Mouse (Mus musculus) heart, postnatal 0 days (tissue): ENCODE measurements at regions not wholly inside any gene's neighbourhood (a gene's known extent, or its start where the extent isn't known, plus 50 kb on each side); places are given as distances from the start of the nearest gene placed in this dataset.

Source experiments
- ATAC-seq: fragments of 200-750 bp; cut with Nextera tagmentation; 2 replicates; pipeline ENCODE4 v1.8.0; 2017; ENCODE audit warnings: low read depth, moderate number of reproducible peaks, moderate library complexity; ENCODE audit not compliant: insufficient read depth
- DNase-seq: peaks from one replicate; pipeline ENCODE4 v3.0.0-alpha.2; 2016; ENCODE audit warnings: low spot score
- H3K27ac ChIP-seq: fragments of 300-500 bp; sonication (generic); 2 replicates; pipeline ENCODE4 v1.5.1; 2014; ENCODE audit warnings: low read depth, mild to moderate bottlenecking
- H3K27me3 ChIP-seq: fragments of 300-500 bp; sonication (generic); 2 replicates; pipeline ENCODE4 v1.6.1; 2014; ENCODE audit warnings: low read length, mixed read lengths; ENCODE audit not compliant: control insufficient read depth, insufficient read depth
- H3K36me3 ChIP-seq: fragments of 300-500 bp; sonication (generic); replicated peaks from 2 replicates; pipeline ENCODE4 v1.6.1; 2014; ENCODE audit warnings: low read length, mixed read lengths; ENCODE audit not compliant: control insufficient read depth, insufficient read depth
- H3K4me1 ChIP-seq: fragments of 300-500 bp; sonication (generic); 2 replicates; pipeline ENCODE4 v1.6.1; 2014; ENCODE audit warnings: antibody characterized with exemption; ENCODE audit not compliant: control insufficient read depth, insufficient read depth
- H3K4me2 ChIP-seq: fragments of 300-500 bp; sonication (generic); 2 replicates; pipeline ENCODE4 v1.6.1; 2014; ENCODE audit warnings: low read depth, mild to moderate bottlenecking, low read length, moderate library complexity
- H3K4me3 ChIP-seq: fragments of 300-500 bp; sonication (generic); 2 replicates; pipeline ENCODE4 v1.5.1; 2014; ENCODE audit warnings: low read depth, low read length
- H3K9ac ChIP-seq: fragments of 300-500 bp; sonication (generic); replicated peaks from 2 replicates; pipeline ENCODE4 v1.6.1; 2014; ENCODE audit warnings: low read depth, low read length, mixed read lengths
- H3K9me3 ChIP-seq: fragments of 300-500 bp; sonication (generic); replicated peaks from 2 replicates; pipeline ENCODE4 v1.6.1; 2016; ENCODE audit warnings: low read length; ENCODE audit not compliant: control insufficient read depth
- CTCF ChIP-seq: IDR thresholded peaks from 2 replicates; pipeline ENCODE4 v1.5.1; 2016; ENCODE audit warnings: antibody characterized with exemption, control low read depth, low read depth
- EP300 ChIP-seq: IDR thresholded peaks from 2 replicates; pipeline ENCODE4 v1.6.1; 2016; ENCODE audit warnings: antibody characterized with exemption, low read depth
- WGBS: fragments of 180-500 bp; shearing (Covaris S2); extraction: QIAGEN DNeasy Blood & Tissue Kit; methylation state at CpG from one replicate; pipeline ENCODE4 v1.1.7; 2014; 5-methylcytosine and 5-hydroxymethylcytosine counted together

DNA sequence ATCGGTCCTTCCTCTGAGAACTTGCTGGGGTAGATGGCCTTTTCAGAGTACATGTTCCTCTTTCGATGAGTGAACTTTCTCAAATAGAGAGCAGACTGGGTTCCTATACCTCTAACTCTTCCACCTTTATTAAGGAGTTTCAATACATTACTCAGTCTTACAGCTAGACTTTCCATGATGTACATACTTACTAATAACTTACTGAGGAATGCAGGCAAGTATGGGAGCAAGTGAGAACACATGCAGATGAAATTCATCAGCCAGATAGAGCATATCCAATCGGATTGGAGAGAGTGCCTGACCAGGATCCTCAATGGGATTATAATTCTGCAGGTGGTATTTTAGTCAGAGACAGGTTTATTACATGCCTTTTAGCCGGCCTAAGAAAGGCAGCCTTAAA, 292.2 kb upstream of the Large1 start:
- ATAC-seq: no peak
- TF ChIP-seq EP300 (no peak), CTCF (no peak)
- Histone ChIP-seq H3K9me3 (0 out of 2 replicates have a peak, but pooled peaks cover 4% of the 10 kb centered on the region), H3K9ac (no peak overlapping the region), H3K4me1 (no peaks in the 10 kb centered on the region), H3K27ac (no peak overlapping the region), H3K36me3 (no peaks in the 10 kb centered on the region), H3K4me2 (no peak overlapping the region), H3K27me3 (no peaks in the 10 kb centered on the region), H3K4me3 (no peak overlapping the region)
- WGBS: 69% methylated on average over 4 of the region's 4 CpGs
- no peak for DNase-seq

DNA sequence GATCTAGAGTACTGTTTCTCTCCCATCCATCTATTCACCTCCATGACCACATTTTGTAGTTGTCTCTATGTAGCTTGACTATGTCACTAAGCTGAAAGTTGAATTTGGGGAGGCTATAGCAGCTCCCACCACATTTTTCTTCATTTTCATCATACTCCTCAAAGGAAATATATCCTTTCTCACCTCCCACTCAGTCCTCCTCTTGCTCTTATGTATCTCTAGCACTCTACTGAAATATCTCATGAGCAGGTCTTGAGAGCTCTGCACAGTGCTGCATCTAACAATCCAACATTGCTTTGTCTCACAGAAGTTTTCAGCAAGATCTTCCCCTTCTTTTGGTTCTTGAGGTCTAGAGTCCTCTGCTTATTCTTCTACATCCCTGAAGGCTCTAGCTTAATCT, 273.5 kb upstream of the Large1 start:
- no peak overlapping the region for H3K4me2 ChIP-seq
- no peak overlapping the region for H3K4me3 ChIP-seq
- no peaks in the 10 kb centered on the region for H3K27me3 ChIP-seq
- H3K9ac ChIP-seq: no peak overlapping the region
- DNase-seq: no peak
- H3K9me3 ChIP-seq: no peaks in the 10 kb centered on the region
- no peaks in the 10 kb centered on the region for H3K4me1 ChIP-seq
- ATAC-seq: no peak
- no peaks in the 10 kb centered on the region for H3K36me3 ChIP-seq
- H3K27ac ChIP-seq: no peak overlapping the region
- TF ChIP-seq CTCF (no peak), EP300 (no peak)

DNA sequence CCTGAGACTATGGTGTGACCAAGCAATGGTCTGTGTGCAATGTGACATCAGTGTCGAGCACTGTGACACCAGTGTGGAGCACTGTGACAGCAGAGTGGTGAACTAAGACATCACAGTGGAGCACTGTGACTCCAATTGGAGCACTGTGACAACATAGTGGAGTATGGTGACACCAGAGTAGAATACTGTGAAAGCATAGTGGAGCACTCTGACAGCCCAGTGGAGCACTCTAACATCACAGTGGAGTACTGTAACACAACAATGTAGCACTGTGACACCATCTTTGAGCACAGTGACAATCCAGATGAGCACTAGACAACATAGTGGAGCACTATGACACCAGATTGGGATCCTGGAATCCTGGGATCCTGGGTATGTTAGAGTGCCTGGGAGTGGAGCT, 265.6 kb upstream of the Large1 start:
- 70% methylated on average over 1 of the region's 1 CpGs for WGBS
- TF ChIP-seq CTCF: no peak
- TF ChIP-seq EP300: no peak
- Histone ChIP-seq H3K9me3 (no peaks in the 10 kb centered on the region), H3K4me2 (no peak overlapping the region), H3K9ac (no peak overlapping the region), H3K4me1 (no peaks in the 10 kb centered on the region), H3K27me3 (no peaks in the 10 kb centered on the region), H3K4me3 (no peak overlapping the region), H3K27ac (no peak overlapping the region), H3K36me3 (no peaks in the 10 kb centered on the region)
- peak; percentile 70 for ATAC-seq
- no peak for DNase-seq

DNA sequence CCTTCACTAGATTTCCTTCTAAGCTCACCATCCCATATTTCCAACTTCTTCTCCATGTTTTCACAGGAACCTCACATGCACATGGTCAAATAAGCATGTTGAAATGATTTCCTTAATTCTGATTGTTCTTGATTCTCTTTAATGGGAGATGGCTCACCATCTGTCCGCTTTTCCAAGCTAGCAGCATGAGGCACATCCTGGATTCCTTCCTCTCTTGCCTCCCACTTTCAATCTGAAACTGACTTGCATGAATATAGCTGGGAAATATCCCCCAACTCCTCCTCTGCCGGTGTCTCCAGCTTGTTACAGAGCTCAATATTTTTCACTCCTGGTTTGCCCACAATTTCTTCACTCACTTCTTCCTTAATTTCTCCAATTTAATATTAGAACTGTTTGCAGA, 261.3 kb upstream of the Large1 start:
- H3K4me2 ChIP-seq: no peak overlapping the region
- WGBS: 57% methylated on average over 2 of the region's 2 CpGs
- no peaks in the 10 kb centered on the region for H3K27me3 ChIP-seq
- H3K9me3 ChIP-seq: no peaks in the 10 kb centered on the region
- ATAC-seq (no peak), DNase-seq (no peak)
- no peak overlapping the region for H3K27ac ChIP-seq
- no peaks in the 10 kb centered on the region for H3K36me3 ChIP-seq
- no peak overlapping the region for H3K4me3 ChIP-seq
- H3K9ac ChIP-seq: no peak overlapping the region
- no peak for TF ChIP-seq CTCF
- H3K4me1 ChIP-seq: no peaks in the 10 kb centered on the region

DNA sequence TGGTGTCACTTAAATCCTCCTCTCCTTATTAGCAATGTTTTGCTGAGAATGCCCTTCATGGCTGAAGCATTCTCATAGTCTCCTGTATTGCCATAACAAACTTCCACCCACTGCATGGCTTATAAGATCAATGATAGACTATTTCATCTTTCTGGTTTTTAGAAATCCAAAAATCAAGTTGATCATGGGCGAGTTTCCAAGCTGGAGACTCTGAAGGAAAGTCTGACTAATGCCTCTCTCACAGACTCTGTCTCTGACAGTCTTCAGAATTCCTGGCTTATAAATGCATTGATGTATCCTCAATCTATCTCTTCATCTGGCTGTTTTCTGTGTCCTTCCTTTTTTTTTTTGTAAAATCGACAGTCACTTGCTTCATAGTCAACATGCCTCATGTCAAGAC, 260.8 kb upstream of the Large1 start:
- no peak for TF ChIP-seq EP300
- no peak for TF ChIP-seq CTCF
- 46% methylated on average over 2 of the region's 2 CpGs for WGBS
- Histone ChIP-seq H3K4me1 (no peaks in the 10 kb centered on the region), H3K4me2 (no peak overlapping the region), H3K9ac (no peak overlapping the region), H3K27ac (no peak overlapping the region), H3K27me3 (no peaks in the 10 kb centered on the region), H3K9me3 (no peaks in the 10 kb centered on the region), H3K4me3 (no peak overlapping the region), H3K36me3 (no peaks in the 10 kb centered on the region)
- no peak for DNase-seq
- no peak for ATAC-seq

DNA sequence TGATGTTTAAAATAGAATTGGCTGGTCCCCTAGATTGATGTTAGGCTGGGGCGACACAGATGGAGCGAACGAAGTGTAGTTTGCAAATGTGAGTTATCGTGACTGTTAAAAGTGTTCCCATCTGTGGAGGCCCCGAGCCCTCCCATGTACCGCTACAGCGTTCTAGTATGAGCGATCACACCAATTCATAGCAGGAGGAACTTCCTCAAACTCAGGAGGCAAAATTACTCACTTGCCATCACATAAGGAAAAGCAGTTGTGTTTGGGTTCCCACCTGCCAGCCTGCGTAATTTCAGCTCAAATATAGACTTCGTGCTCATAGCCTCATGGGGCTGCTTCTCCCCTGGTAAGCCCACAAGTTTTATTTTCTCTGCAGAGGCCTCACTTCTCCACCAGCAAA, 258.2 kb upstream of the Large1 start:
- ATAC-seq (no peak), DNase-seq (no peak)
- H3K27me3 ChIP-seq: no peaks in the 10 kb centered on the region
- no peaks in the 10 kb centered on the region for H3K4me1 ChIP-seq
- 86% methylated on average over 10 of the region's 10 CpGs for WGBS
- H3K9ac ChIP-seq: no peak overlapping the region
- no peak overlapping the region for H3K4me3 ChIP-seq
- no peak overlapping the region for H3K4me2 ChIP-seq
- H3K9me3 ChIP-seq: no peaks in the 10 kb centered on the region
- no peaks in the 10 kb centered on the region for H3K36me3 ChIP-seq
- no peak for TF ChIP-seq CTCF
- TF ChIP-seq EP300: no peak
- no peak overlapping the region for H3K27ac ChIP-seq
